Mouse (Mus musculus) gastrocnemius, postnatal 14 days (tissue): ENCODE data around the gene Ppif. TPM values are rescaled to one million over a fixed set of nuclear protein-coding genes. Genes with fewer than 3 reads are reported as not detected.

ENCODE experiments used
- DNase-seq: peaks from one replicate; pipeline ENCODE4 v3.0.0; 2021; ENCODE audit warnings: mixed read lengths
- intact Hi-C: fragments of 180-260 bp; cut with DNase I; formaldehyde crosslinking; loops from one replicate; pipeline ENCODE4 v1.15.1; 2025; ENCODE audit warnings: low total_unique reads
- long read RNA-seq, 2 experiments: library from polyadenylated mRNA; stranded (forward); transcript quantifications; one replicate each; pipeline ENCODE4 v2.0.0; 2021
- total RNA-seq, 2 experiments: library from RNA; stranded (reverse); gene quantifications; 2 replicates each; pipeline ENCODE4 v1.2.3; 2021

Gene Ppif
- 10 to 100 TPM; 40.9 to 51.4 TPM for total RNA-seq
- long read RNA-seq, experiment 1, transcript Ppif-201 (6 exons, 1,549 nt): major isoform, 118 of 124 reads
- long read RNA-seq, experiment 1, partial matches to known transcripts: 4 of 124 reads
- long read RNA-seq, experiment 1, other reads (novel, unspliced or antisense): 2 of 124 reads
- long read RNA-seq, experiment 2, transcript Ppif-201 (6 exons, 1,549 nt): major isoform, 105 of 112 reads
- long read RNA-seq, experiment 2, partial matches to known transcripts: 0 of 112 reads
- long read RNA-seq, experiment 2, other reads (novel, unspliced or antisense): 7 of 112 reads

DNA sequence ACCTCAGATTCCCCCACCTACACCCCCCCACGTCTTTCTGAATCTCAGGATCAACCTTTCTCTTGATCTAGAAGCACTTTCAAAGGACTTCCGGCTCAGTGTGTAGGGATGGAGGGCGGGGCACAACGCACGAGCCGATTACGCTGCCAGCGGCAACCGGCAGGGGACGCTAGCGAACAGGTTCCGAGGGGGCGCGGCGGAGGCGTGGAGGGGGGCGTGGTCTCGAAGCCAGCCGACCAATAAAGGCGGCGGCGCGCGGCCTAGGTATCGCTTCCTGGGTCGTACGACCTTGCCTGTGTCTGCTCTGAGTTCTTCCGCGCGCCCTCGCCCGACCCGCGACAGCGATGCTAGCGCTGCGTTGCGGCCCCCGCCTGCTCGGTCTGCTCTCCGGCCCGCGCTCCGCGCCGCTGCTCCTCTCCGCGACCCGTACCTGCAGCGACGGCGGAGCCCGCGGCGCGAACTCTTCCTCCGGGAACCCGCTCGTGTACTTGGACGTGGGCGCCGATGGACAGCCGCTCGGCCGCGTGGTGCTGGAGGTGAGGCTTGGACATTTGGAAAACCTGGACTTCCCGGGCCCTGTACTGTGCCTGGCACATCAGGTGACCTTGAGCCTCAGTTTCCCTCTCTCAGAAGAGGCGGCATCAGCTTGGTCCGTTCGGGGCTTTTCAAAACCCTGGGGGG is at the start of gene Ppif:
Gene Ppif (plus strand): TSS at position 267 of the 681 bp plus-strand sequence.
- peak; percentile 96 for DNase-seq
- intact Hi-C loops: no loop called here

- intact Hi-C loops: no loop called here
- DNase-seq: no peak
These were observed 48.2 kb upstream of the Ppif start for GRCm38 (mm10) chr14:25645717-25646116.

GRCm38 (mm10) chr14:25646161-25646621 is 47.8 kb upstream of the Ppif start:
- DNase-seq: peak; percentile 59
- intact Hi-C loops: no loop called here

- DNase-seq: no peak
- intact Hi-C loops: no loop called here
These were observed 42.8 kb upstream of the Ppif start for GRCm38 (mm10) chr14:25651131-25651530.

GRCm38 (mm10) chr14:25651905-25652304 is 42.0 kb upstream of the Ppif start:
- intact Hi-C loops: no loop called here
- DNase-seq: no peak

- DNase-seq: no peak
- intact Hi-C loops: loop anchor here (2.0 kb wide), 1 partner anchor 44 kb away; no protein-coding TSS in a partner anchor
These were observed 39.4 kb upstream of the Ppif start for GRCm38 (mm10) chr14:25654401-25655197.

DNA sequence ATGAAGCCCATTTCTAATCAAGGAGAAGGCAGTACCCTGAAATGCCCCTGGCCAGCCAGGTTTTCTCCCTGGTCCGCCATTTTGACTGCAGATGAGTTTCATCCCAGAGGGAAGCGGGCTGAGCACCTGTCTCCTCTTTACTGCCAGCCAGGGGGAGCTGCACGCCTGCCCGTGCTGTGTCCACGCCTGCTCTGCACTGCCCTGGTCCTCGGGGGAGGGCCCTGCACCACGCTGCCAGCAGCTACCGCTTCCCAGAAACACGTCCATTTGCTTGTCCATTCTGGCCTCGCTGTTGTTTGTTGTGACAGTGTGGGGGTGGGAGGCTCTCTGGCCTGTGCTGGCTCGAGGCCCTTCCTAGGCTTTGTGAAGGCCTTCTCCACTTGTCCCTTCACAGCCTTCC is 33.3 kb upstream of the Ppif start:
- intact Hi-C loops: no loop called here
- peak; percentile 54 for DNase-seq

DNA sequence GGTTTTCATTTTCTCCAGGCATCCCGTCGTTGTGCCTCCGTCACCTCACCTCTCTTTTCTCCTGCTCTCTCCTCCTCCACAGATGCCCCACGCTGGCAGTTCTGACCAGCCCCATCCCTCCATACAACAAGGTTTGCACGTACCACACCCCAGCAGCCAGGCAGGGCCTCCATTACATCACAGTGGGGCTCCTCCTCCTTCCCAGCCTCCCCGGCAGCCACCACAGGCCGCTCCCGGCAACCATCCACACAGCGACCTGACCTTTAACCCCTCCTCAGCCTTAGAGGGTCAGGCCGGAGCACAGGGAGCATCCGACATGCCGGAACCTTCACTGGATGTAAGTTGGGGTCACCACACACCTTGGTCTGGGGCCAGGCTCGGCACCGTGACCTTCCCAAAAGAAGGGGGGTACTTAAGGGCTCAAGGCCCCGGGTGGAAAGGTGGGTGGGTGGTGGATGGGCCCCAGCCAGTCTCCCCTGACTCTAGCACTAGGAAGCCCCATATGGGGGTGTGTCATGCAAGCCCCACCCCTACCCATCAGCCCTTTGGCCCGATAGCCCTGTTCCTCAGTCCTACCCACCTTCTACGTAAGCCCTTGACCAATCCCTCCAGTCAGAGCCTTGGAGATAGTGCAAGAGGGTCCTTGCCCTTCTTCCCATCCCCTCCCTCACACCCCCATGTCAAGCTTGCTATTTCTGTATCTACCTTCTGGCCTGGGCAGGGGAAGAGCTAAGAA is 32.6 kb upstream of the Ppif start:
- DNase-seq: no peak
- intact Hi-C loops: no loop called here

DNA sequence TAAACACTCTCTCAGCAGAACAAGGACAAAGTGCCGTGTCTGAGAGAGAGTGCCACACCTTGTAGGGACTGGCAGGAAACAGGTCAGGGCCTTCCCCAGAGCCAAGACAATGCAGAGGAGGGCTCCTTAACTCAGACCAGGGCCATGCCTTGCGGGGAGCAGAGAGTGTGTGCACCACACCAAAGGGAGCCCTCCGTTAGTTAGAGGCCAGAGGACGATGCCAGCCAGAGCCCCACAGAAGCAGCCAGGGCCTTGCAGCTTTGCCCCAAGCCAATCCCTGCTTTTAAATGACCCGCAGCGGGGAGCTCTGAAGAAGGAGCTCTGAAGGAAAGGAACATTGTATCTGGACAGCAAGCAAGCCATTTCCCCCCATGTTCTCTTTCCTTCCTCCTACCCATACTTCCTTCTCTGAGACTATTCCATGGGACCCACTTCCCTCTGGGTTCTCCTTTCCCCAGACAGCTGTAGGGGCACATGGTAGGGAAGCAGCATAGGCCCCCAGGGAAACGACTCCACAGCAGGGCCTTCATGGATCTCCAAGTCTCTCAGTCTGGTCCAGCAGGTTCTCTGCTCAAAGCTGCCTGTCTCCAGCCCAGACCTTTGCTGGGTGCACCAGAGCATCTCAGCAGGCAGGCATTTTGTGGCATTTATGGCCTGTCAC is 30.2 kb upstream of the Ppif start:
- DNase-seq: no peak
- intact Hi-C loops: no loop called here

GRCm38 (mm10) chr14:25664310-25664695 is 29.7 kb upstream of the Ppif start:
- intact Hi-C loops: no loop called here
- no peak for DNase-seq

DNA sequence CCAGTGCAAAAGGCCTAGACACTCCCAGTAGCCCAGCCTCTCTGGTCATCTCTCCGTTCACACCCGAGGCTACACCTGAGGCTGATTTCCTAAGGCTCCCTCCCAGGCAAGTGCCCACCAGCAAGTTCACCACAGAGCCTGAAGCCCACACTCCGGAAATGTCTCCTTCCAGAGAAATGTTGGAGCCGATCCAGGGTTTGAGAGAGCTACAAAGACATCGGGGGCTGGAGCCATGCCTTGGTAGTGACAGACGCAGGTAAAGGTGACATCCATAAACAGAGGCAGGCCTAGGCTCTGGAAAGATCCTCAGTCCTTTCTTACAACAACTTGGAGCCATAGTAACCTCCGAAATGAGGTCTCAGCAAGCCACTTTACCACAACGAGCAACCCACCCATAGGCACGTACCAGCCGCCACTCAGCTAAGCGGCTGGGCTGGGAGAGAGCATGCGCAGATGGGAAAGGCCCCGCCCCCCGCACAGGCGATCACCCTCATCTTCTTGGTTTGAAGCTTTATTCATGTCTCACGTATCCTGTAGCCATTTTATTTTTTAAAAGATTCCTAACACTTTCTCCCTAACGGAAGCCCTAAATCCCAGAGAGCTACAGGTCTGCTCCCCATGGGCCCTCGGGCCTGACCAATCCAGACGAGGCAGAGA is 28.5 kb upstream of the Ppif start:
- DNase-seq: no peak
- intact Hi-C loops: no loop called here

GRCm38 (mm10) chr14:25666668-25667376 is 27.1 kb upstream of the Ppif start:
- intact Hi-C loops: no loop called here
- DNase-seq: no peak

- DNase-seq: no peak
- intact Hi-C loops: no loop called here
These were observed 26.4 kb upstream of the Ppif start for GRCm38 (mm10) chr14:25667587-25667986.

DNA sequence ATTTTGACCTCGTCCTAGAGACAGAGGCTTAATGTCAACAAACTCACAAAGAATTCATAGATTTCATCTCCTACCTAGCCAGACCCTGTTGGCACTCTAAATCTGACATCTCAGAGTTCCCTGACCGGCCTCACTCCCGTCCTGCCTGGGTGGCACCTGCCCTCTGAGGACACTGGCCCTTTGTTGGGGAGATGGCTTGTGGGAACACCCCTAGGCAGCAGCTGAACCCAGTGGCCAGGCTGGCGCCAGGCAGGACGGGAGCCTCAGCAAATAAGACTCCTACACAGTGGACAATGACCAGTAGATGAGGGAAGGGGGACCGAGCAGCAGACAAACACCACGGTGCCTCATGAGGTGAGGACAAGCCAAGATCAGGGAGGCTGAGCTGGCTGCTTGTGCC is 14.3 kb upstream of the Ppif start:
- intact Hi-C loops: no loop called here
- DNase-seq: no peak

DNA sequence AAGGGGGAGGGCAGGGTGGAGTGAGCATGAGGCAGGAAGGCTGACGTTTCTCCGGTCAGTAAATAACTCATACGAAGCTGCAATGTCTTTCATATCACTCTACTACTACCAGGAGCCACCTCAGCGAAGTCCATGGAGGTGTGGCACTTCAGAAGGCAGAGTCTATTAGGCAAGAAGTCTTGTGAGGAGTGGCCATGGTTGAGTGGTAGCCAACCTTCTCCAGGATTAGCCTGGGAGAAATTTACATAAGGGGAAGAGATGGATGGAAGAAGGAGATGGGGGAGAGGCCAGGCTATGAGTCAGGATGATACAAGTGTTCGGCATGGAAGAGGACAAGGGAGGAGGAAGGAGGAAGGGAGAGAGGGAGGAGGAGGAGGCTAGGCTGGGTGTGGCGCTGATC is 11.9 kb upstream of the Ppif start:
- no peak for DNase-seq
- intact Hi-C loops: no loop called here

DNA sequence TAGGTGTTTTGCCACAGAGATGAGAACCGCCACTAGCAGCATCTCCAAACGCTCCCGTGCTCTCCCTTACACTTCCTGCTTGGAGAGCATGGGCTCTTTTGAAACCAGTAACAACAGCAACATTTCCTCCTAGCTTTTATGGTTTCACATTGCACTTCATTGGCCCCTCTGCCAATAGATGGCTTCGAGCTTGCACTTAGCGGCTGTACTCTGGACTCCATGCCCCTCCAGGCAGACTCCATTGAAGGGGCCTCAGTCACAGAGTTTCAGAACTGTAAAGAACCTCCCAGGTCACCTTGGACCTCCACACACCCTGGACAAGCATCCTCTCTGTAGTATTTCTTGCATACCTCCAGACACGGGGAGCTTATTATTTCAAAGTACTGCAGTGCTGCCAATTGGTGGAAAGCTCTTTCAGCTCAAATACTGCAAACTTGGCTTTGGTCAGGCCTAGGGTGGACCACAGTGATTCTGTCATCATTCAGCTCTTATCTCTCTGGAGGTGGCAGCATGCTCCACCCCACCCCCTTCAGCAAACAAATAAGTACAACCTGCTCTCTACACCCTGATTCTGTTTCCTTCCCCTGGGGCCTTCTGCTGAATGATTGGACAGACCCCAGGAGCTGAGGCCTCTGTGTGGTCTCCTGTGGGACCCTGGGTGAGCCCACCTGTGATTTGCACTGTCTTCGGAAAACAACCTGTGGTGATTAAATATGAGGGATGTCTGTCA is 7.6 kb upstream of the Ppif start:
- intact Hi-C loops: no loop called here

More for the DNA sequence above, 7.6 kb upstream of the Ppif start:
- DNase-seq: no peak
